Mouse (Mus musculus) lung, embryonic 14.5 days (tissue): ENCODE measurements around the gene Rhbdf1. TPM values are rescaled to one million over a fixed set of nuclear protein-coding genes. Genes with fewer than 3 reads are reported as not detected.

Experiments
- ATAC-seq: fragments of 200-750 bp; cut with Nextera tagmentation; 2 replicates; pipeline ENCODE4 v1.8.0; 2017; ENCODE audit warnings: mild to moderate bottlenecking, moderate TSS enrichment, moderate library complexity; ENCODE audit not compliant: insufficient read depth
- DNase-seq: peaks from one replicate; pipeline ENCODE4 v3.0.0-alpha.2; 2015
- H3K27ac ChIP-seq: fragments of 300-500 bp; sonication (generic); 2 replicates; pipeline ENCODE4 v1.5.1; 2014; ENCODE audit warnings: low read depth, mild to moderate bottlenecking, moderate library complexity
- H3K27me3 ChIP-seq: fragments of 300-500 bp; sonication (generic); 2 replicates; pipeline ENCODE4 v1.6.1; 2014; ENCODE audit warnings: low read length, control low read depth; ENCODE audit not compliant: insufficient read depth
- H3K36me3 ChIP-seq: fragments of 300-500 bp; sonication (generic); 2 replicates; pipeline ENCODE4 v1.6.1; 2014; ENCODE audit warnings: control low read depth; ENCODE audit not compliant: insufficient read depth
- H3K4me1 ChIP-seq: fragments of 300-500 bp; sonication (generic); 2 replicates; pipeline ENCODE4 v1.6.1; 2014; ENCODE audit warnings: antibody characterized with exemption, control low read depth; ENCODE audit not compliant: insufficient read depth
- H3K4me2 ChIP-seq: fragments of 300-500 bp; sonication (generic); 2 replicates; pipeline ENCODE4 v1.6.1; 2014; ENCODE audit warnings: mild to moderate bottlenecking
- H3K4me3 ChIP-seq: fragments of 300-500 bp; sonication (generic); 2 replicates; pipeline ENCODE4 v1.5.1; 2014; ENCODE audit warnings: low read depth, low read length
- H3K9ac ChIP-seq: fragments of 300-500 bp; sonication (generic); 2 replicates; pipeline ENCODE4 v1.6.1; 2014
- H3K9me3 ChIP-seq: fragments of 300-500 bp; sonication (generic); 2 replicates; pipeline ENCODE4 v1.6.1; 2016; ENCODE audit warnings: low read depth, low read length, control low read depth
- CTCF ChIP-seq: IDR thresholded peaks from 2 replicates; pipeline ENCODE4 v1.5.1; 2016; ENCODE audit warnings: antibody characterized with exemption, low read depth
- WGBS: fragments of 180-500 bp; shearing (Covaris S2); extraction: QIAGEN DNeasy Blood & Tissue Kit; methylation state at CpG from one replicate; pipeline ENCODE4 v1.1.7; 2014; 5-methylcytosine and 5-hydroxymethylcytosine counted together
- polyA plus RNA-seq: library from polyadenylated mRNA; unstranded; fragments of >200 nt; fragmentation: Nextera tagmentation; extraction: Ambion mirVana; gene quantifications from 2 replicates; pipeline ENCODE4 v1.2.1, GENCODE M21; 2014

Rhbdf1 gene
- 52.8 and 63.9 TPM in 2 replicates for polyA plus RNA-seq

GRCm38 (mm10) chr11:32221951-32222409 lies at the start of gene Rhbdf1:
Gene Rhbdf1 (minus strand): TSS chr11:32222300.
- Histone ChIP-seq H3K4me2 (peak within 1 kb of the TSS; percentile 81), H3K9me3 (no peaks in the 10 kb centered on the region), H3K9ac (peak within 1 kb of the TSS; percentile 96), H3K27me3 (no peaks in the 10 kb centered on the region), H3K36me3 (0 out of 2 replicates have a peak, but pooled peaks cover 16% of the 10 kb centered on the region), H3K4me3 (peak within 1 kb of the TSS; percentile 94), H3K4me1 (peaks cover 31% of the 10 kb centered on the region), H3K27ac (peak within 1 kb of the TSS; percentile 98)
- DNase-seq (peak; percentile 86), ATAC-seq (peak; percentile 50)
- WGBS = under 1% methylated on average over 71 of the region's 72 CpGs
- no peak for TF ChIP-seq CTCF

- Histone ChIP-seq H3K36me3 (no peaks in the 10 kb centered on the region), H3K4me3 (no peak overlapping the region), H3K27ac (no peak overlapping the region), H3K4me1 (no peaks in the 10 kb centered on the region), H3K9ac (no peak overlapping the region), H3K9me3 (no peaks in the 10 kb centered on the region), H3K27me3 (no peaks in the 10 kb centered on the region), H3K4me2 (no peak overlapping the region)
- ATAC-seq = no peak
- 35% methylated on average over 4 of the region's 4 CpGs for WGBS
- no peak for DNase-seq
- no peak for TF ChIP-seq CTCF
Observed at GRCm38 (mm10) chr11:32271178-32271577, 49.1 kb upstream of the Rhbdf1 start.

- Histone ChIP-seq H3K27me3 (no peaks in the 10 kb centered on the region), H3K4me2 (no peak overlapping the region), H3K9ac (no peak overlapping the region), H3K27ac (no peak overlapping the region; the same call in 1 of the 2 replicates), H3K9me3 (no peaks in the 10 kb centered on the region), H3K36me3 (no peaks in the 10 kb centered on the region), H3K4me1 (no peaks in the 10 kb centered on the region), H3K4me3 (no peak overlapping the region)
- DNase-seq = no peak
- no peak for ATAC-seq
- no peak for TF ChIP-seq CTCF
- WGBS = 76% methylated on average over 5 of the region's 5 CpGs
Observed at GRCm38 (mm10) chr11:32268952-32269351, 46.9 kb upstream of the Rhbdf1 start.

- no peak for TF ChIP-seq CTCF
- peak; percentile 19 for DNase-seq
- Histone ChIP-seq H3K4me3 (peak overlapping the region; percentile 86), H3K9me3 (no peaks in the 10 kb centered on the region), H3K4me2 (peak overlapping the region; percentile 76), H3K36me3 (0 out of 2 replicates have a peak, but pooled peaks cover 1% of the 10 kb centered on the region), H3K27ac (peak overlapping the region; percentile 97), H3K4me1 (no peaks in the 10 kb centered on the region), H3K27me3 (no peaks in the 10 kb centered on the region), H3K9ac (peak overlapping the region; percentile 95)
- WGBS = 24% methylated on average over 5 of the region's 5 CpGs
- ATAC-seq = peak; percentile 42; the same call in 1 of the 2 replicates
Observed at GRCm38 (mm10) chr11:32267964-32268363, 45.9 kb upstream of the Rhbdf1 start.

GRCm38 (mm10) chr11:32267188-32267884 lies 45.2 kb upstream of the Rhbdf1 start, which contains the start of gene Nprl3:
Gene Nprl3 (minus strand): TSS chr11:32267707.
- Histone ChIP-seq H3K4me3 (peak within 1 kb of the TSS; percentile 86), H3K36me3 (0 out of 2 replicates have a peak, but pooled peaks cover 3% of the 10 kb centered on the region), H3K4me1 (no peaks in the 10 kb centered on the region), H3K4me2 (peak within 1 kb of the TSS; percentile 76), H3K27ac (peak within 1 kb of the TSS; percentile 97), H3K27me3 (no peaks in the 10 kb centered on the region), H3K9me3 (no peaks in the 10 kb centered on the region), H3K9ac (peak within 1 kb of the TSS; percentile 95)
- TF ChIP-seq CTCF = no peak
- peak; percentile 99 for DNase-seq
- WGBS = under 1% methylated on average over 54 of the region's 54 CpGs
- peak; percentile 99 for ATAC-seq

- H3K4me1 ChIP-seq = no peaks in the 10 kb centered on the region
- ATAC-seq (no peak), DNase-seq (peak; percentile 31)
- peak overlapping the region; percentile 95 for H3K9ac ChIP-seq
- peak overlapping the region; percentile 97 for H3K27ac ChIP-seq
- WGBS = 18% methylated on average over 6 of the region's 6 CpGs
- TF ChIP-seq CTCF = no peak
- H3K36me3 ChIP-seq = peaks cover 8% of the 10 kb centered on the region; the same call in 1 of the 2 replicates
- H3K4me2 ChIP-seq = peak overlapping the region; percentile 76
- peak overlapping the region; percentile 86 for H3K4me3 ChIP-seq
- H3K27me3 ChIP-seq = no peaks in the 10 kb centered on the region
- no peaks in the 10 kb centered on the region for H3K9me3 ChIP-seq
Observed at GRCm38 (mm10) chr11:32266776-32267175, 44.7 kb upstream of the Rhbdf1 start.

- 89% methylated on average over 6 of the region's 6 CpGs for WGBS
- Histone ChIP-seq H3K4me2 (peak overlapping the region; percentile 21; the same call in 1 of the 2 replicates), H3K9me3 (no peaks in the 10 kb centered on the region), H3K9ac (0 out of 2 replicates have a peak overlapping the region, but pooled peaks have one; percentile 14), H3K36me3 (peaks cover 12% of the 10 kb centered on the region; the same call in 1 of the 2 replicates), H3K4me3 (no peak overlapping the region), H3K27ac (peak overlapping the region; percentile 47; the same call in 1 of the 2 replicates), H3K27me3 (no peaks in the 10 kb centered on the region), H3K4me1 (no peaks in the 10 kb centered on the region)
- no peak for DNase-seq
- ATAC-seq = no peak
- no peak for TF ChIP-seq CTCF
Observed at GRCm38 (mm10) chr11:32266194-32266593, 44.1 kb upstream of the Rhbdf1 start.
